Mouse (Mus musculus) kidney, postnatal 0 days (tissue): Measurements from ENCODE around the gene Hrk. TPM values are rescaled to one million over a fixed set of nuclear protein-coding genes. Genes with fewer than 3 reads are reported as not detected.

Experiments used
- ATAC-seq: fragments of 200-750 bp; cut with Nextera tagmentation; replicated peaks from 2 replicates; pipeline ENCODE4 v1.8.0; 2017; ENCODE audit warnings: low read depth, moderate number of reproducible peaks, moderate TSS enrichment, moderate library complexity; ENCODE audit not compliant: low FRiP score
- DNase-seq: peaks from one replicate; pipeline ENCODE4 v3.0.0-alpha.2; 2016; ENCODE audit warnings: low spot score
- H3K27ac ChIP-seq: fragments of 300-500 bp; sonication (generic); 2 replicates; pipeline ENCODE4 v1.5.1; 2014; ENCODE audit warnings: mild to moderate bottlenecking
- H3K27me3 ChIP-seq: fragments of 300-500 bp; sonication (generic); 2 replicates; pipeline ENCODE4 v1.6.1; 2014; ENCODE audit warnings: low read length, mixed read lengths; ENCODE audit not compliant: insufficient read depth
- H3K36me3 ChIP-seq: fragments of 300-500 bp; sonication (generic); 2 replicates; pipeline ENCODE4 v1.6.1; 2014; ENCODE audit warnings: low read length, mixed read lengths; ENCODE audit not compliant: insufficient read depth
- H3K4me1 ChIP-seq: fragments of 300-500 bp; sonication (generic); replicated peaks from 2 replicates; pipeline ENCODE4 v1.6.1; 2014; ENCODE audit warnings: antibody characterized with exemption, low read length, mixed read lengths; ENCODE audit not compliant: insufficient read depth
- H3K4me2 ChIP-seq: fragments of 300-500 bp; sonication (generic); 2 replicates; pipeline ENCODE4 v1.6.1; 2014; ENCODE audit warnings: mild to moderate bottlenecking, low read length, moderate library complexity, mixed read lengths
- H3K4me3 ChIP-seq: fragments of 300-500 bp; sonication (generic); replicated peaks from 2 replicates; pipeline ENCODE4 v1.5.1; 2014; ENCODE audit warnings: low read depth, low read length
- H3K9ac ChIP-seq: fragments of 300-500 bp; sonication (generic); 2 replicates; pipeline ENCODE4 v1.6.1; 2014; ENCODE audit warnings: low read depth, low read length
- H3K9me3 ChIP-seq: fragments of 300-500 bp; sonication (generic); replicated peaks from 2 replicates; pipeline ENCODE4 v1.6.1; 2016; ENCODE audit warnings: low read length, inconsistent platforms, mixed read lengths
- CTCF ChIP-seq: IDR thresholded peaks from 2 replicates; pipeline ENCODE4 v1.5.1; 2016; ENCODE audit warnings: antibody characterized with exemption, low read depth, mild to moderate bottlenecking, moderate library complexity
- WGBS: fragments of 180-500 bp; shearing (Covaris S2); extraction: QIAGEN DNeasy Blood & Tissue Kit; methylation state at CpG from one replicate; pipeline ENCODE4 v1.1.7; 2014; 5-methylcytosine and 5-hydroxymethylcytosine counted together
- polyA plus RNA-seq: library from polyadenylated mRNA; unstranded; fragments of >200 nt; fragmentation: Nextera tagmentation; extraction: Ambion mirVana; gene quantifications from 2 replicates; pipeline ENCODE4 v1.2.1, GENCODE M21; 2015

Hrk gene
- polyA plus RNA-seq, 1 experiment from 2014 or later, result 0.03 TPM

- H3K4me3 ChIP-seq, result peak within 1 kb of the TSS; percentile 73
- no peak for TF ChIP-seq CTCF
- DNase-seq (peak; percentile 92), ATAC-seq (peak; percentile 93)
- peak within 1 kb of the TSS; percentile 64 for H3K4me2 ChIP-seq
- under 1% methylated on average over 67 of the region's 67 CpGs for WGBS
- 0 out of 2 replicates have a peak, but pooled peaks cover 3% of the 10 kb centered on the region for H3K36me3 ChIP-seq
- peak within 1 kb of the TSS; percentile 67 for H3K27ac ChIP-seq
- H3K9ac ChIP-seq, result peak within 1 kb of the TSS; percentile 91
- H3K9me3 ChIP-seq, result no peaks in the 10 kb centered on the region
- no peaks in the 10 kb centered on the region for H3K27me3 ChIP-seq
- H3K4me1 ChIP-seq, result peaks cover 11% of the 10 kb centered on the region; the same call in 1 of the 2 replicates
These were observed 9.4 kb upstream of the Hrk start, which contains the start of gene Fbxw8 for GRCm38 (mm10) chr5:118154839-118155564. Gene Fbxw8, minus strand, starts transcription at chr5:118155464.

- ATAC-seq (no peak), DNase-seq (no peak)
- Histone ChIP-seq H3K9ac (no peak overlapping the region), H3K4me2 (peak overlapping the region; percentile 64), H3K36me3 (0 out of 2 replicates have a peak, but pooled peaks cover 3% of the 10 kb centered on the region), H3K9me3 (no peaks in the 10 kb centered on the region), H3K27ac (no peak overlapping the region), H3K27me3 (no peaks in the 10 kb centered on the region), H3K4me1 (peaks cover 11% of the 10 kb centered on the region; the same call in 1 of the 2 replicates), H3K4me3 (peak overlapping the region; percentile 73)
- 14% methylated on average over 8 of the region's 9 CpGs for WGBS
- no peak for TF ChIP-seq CTCF
These were observed 8.9 kb upstream of the Hrk start for GRCm38 (mm10) chr5:118155565-118155947.

GRCm38 (mm10) chr5:118156976-118157375 lies 7.5 kb upstream of the Hrk start:
- H3K36me3 ChIP-seq, result no peaks in the 10 kb centered on the region
- no peak overlapping the region for H3K9ac ChIP-seq
- no peak overlapping the region for H3K4me2 ChIP-seq
- 0 out of 2 replicates have a peak, but pooled peaks cover 3% of the 10 kb centered on the region for H3K27me3 ChIP-seq
- TF ChIP-seq CTCF, result no peak
- WGBS, result 30% methylated on average over 4 of the region's 4 CpGs
- H3K4me1 ChIP-seq, result peaks cover 11% of the 10 kb centered on the region; the same call in 1 of the 2 replicates
- DNase-seq (no peak), ATAC-seq (no peak)
- no peak overlapping the region for H3K4me3 ChIP-seq
- no peaks in the 10 kb centered on the region for H3K9me3 ChIP-seq
- H3K27ac ChIP-seq, result no peak overlapping the region

GRCm38 (mm10) chr5:118160691-118161090 lies 3.8 kb upstream of the Hrk start:
- no peak for DNase-seq
- Histone ChIP-seq H3K4me3 (no peak overlapping the region), H3K9ac (no peak overlapping the region), H3K36me3 (no peaks in the 10 kb centered on the region), H3K27ac (no peak overlapping the region), H3K9me3 (no peaks in the 10 kb centered on the region), H3K27me3 (0 out of 2 replicates have a peak, but pooled peaks cover 3% of the 10 kb centered on the region), H3K4me2 (no peak overlapping the region), H3K4me1 (no peaks in the 10 kb centered on the region)
- TF ChIP-seq CTCF, result no peak
- ATAC-seq, result no peak
- 32% methylated on average over 4 of the region's 4 CpGs for WGBS

- H3K27me3 ChIP-seq, result peaks cover 19% of the 10 kb centered on the region
- no peak overlapping the region for H3K27ac ChIP-seq
- no peak overlapping the region for H3K4me2 ChIP-seq
- no peak overlapping the region for H3K9ac ChIP-seq
- no peak for ATAC-seq
- no peak for DNase-seq
- no peaks in the 10 kb centered on the region for H3K36me3 ChIP-seq
- no peak overlapping the region for H3K4me3 ChIP-seq
- peak; percentile 38; the same call in 1 of the 2 replicates for TF ChIP-seq CTCF
- no peaks in the 10 kb centered on the region for H3K9me3 ChIP-seq
- peaks cover 10% of the 10 kb centered on the region; the same call in 1 of the 2 replicates for H3K4me1 ChIP-seq
These were observed 1.0 kb downstream of the Hrk start for GRCm38 (mm10) chr5:118165462-118165861.

- no peak for ATAC-seq
- TF ChIP-seq CTCF, result no peak
- H3K4me3 ChIP-seq, result no peak overlapping the region
- H3K9me3 ChIP-seq, result no peaks in the 10 kb centered on the region
- H3K36me3 ChIP-seq, result no peaks in the 10 kb centered on the region
- no peak overlapping the region for H3K27ac ChIP-seq
- peaks cover 17% of the 10 kb centered on the region; the same call in 1 of the 2 replicates for H3K4me1 ChIP-seq
- H3K9ac ChIP-seq, result no peak overlapping the region
- peaks cover 36% of the 10 kb centered on the region for H3K27me3 ChIP-seq
- WGBS, result 54% methylated on average over 8 of the region's 8 CpGs
- no peak for DNase-seq
- H3K4me2 ChIP-seq, result no peak overlapping the region
These were observed 3.1 kb downstream of the Hrk start for GRCm38 (mm10) chr5:118167561-118167995.
